Mouse (Mus musculus): ENCODE results near the gene Zfp687.

DNA sequence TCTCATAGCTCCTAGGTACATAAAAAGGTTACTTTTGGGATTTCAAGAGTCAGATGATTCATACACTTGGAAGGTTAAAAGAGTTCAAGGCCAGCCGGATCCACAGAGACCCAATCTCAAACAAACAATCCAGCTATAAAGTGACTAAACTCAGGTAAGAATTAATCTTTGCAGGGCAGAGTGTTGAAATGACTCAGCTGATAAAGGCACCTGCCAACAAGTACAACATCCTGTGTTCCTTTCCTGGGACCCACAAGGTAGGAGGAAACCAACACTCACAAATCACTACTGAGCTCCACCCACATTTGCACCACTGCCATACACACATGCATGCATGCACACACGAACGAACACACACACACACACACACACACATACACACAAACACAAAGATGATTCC is 13.4 kb upstream of the Zfp687 start:
- TF ChIP-seq CTCF (conservative IDR thresholded peaks at IDR 0.05; ENCODE audit: low read length), result no peak
- TF ChIP-seq POU5F1 (IDR thresholded peaks at IDR 0.05; ENCODE audit: borderline replicate concordance, low read length), result no peak
- TF ChIP-seq NANOG (IDR thresholded peaks at IDR 0.05; ENCODE audit: borderline replicate concordance, low read length), result no peak
